Comparison of ENCODE assay signal across 8 mouse cellular contexts in genomic region chr3:152474582-152475277, GRCm38 (mm10).
DNase-seq lines count a peak whose midpoint lies in the region; ATAC-seq and TF ChIP-seq lines count a peak whose summit lies in the region.

No protein-coding gene starts in this region.

- DNase-seq in forebrain, embryonic 11.5 days (ENCODE audit: low spot score), result peak; percentile 79
- no peak for DNase-seq in testis, postnatal 14 days (ENCODE audit: low spot score)
- peak; percentile 14 for DNase-seq in cerebellum, adult 8-10 months
- peak; percentile 62 to 80 for DNase-seq in heart, postnatal 10 days
- DNase-seq in liver, embryonic 13.5 days, result peak; percentile 39
- DNase-seq in retina, postnatal 1 day, result peak; percentile 83

- no peak overlapping the region for H3K4me2 ChIP-seq in forebrain, embryonic 11.5 days (ENCODE audit: low read depth, low read length, severe bottlenecking)
- H3K4me2 ChIP-seq in forebrain, embryonic 15.5 days (replicated peaks), result no peak overlapping the region
- no peak overlapping the region for H3K4me2 ChIP-seq in liver, embryonic 13.5 days

- no peak overlapping the region for H3K27ac ChIP-seq in forebrain, embryonic 11.5 days (ENCODE audit: low read depth, low read length)
- no peak overlapping the region for H3K27ac ChIP-seq in forebrain, embryonic 15.5 days (replicated peaks)
- no peak overlapping the region for H3K27ac ChIP-seq in testis, adult 2 months (ENCODE audit: control insufficient read depth, insufficient read depth, low read depth, low read length)
- no peak overlapping the region for H3K27ac ChIP-seq in liver, embryonic 13.5 days

- H3K9me3 ChIP-seq in forebrain, embryonic 11.5 days (ENCODE audit: control insufficient read depth, low read length), result no peaks in the 10 kb centered on the region
- no peaks in the 10 kb centered on the region for H3K9me3 ChIP-seq in forebrain, embryonic 15.5 days
- no peaks in the 10 kb centered on the region for H3K9me3 ChIP-seq in liver, embryonic 13.5 days (replicated peaks)

- no peaks in the 10 kb centered on the region for H3K27me3 ChIP-seq in forebrain, embryonic 11.5 days (ENCODE audit: control insufficient read depth, insufficient read depth, low read length)
- H3K27me3 ChIP-seq in forebrain, embryonic 15.5 days, result no peaks in the 10 kb centered on the region
- no peaks in the 10 kb centered on the region for H3K27me3 ChIP-seq in testis, adult 2 months (ENCODE audit: control insufficient read depth, insufficient read depth, low read length)
- H3K27me3 ChIP-seq in liver, embryonic 13.5 days, result no peaks in the 10 kb centered on the region

- WGBS in forebrain, embryonic 11.5 days, result 64% methylated on average over 15 of the region's 15 CpGs
- 62% methylated on average over 15 of the region's 15 CpGs for WGBS in forebrain, embryonic 15.5 days
- 57% methylated on average over 15 of the region's 15 CpGs for WGBS in liver, embryonic 13.5 days (ENCODE audit: insufficient replicate concordance)

- no peaks in the 10 kb centered on the region for H3K36me3 ChIP-seq in forebrain, embryonic 11.5 days (ENCODE audit: control insufficient read depth, insufficient read depth, low read length)
- H3K36me3 ChIP-seq in forebrain, embryonic 15.5 days, result no peaks in the 10 kb centered on the region
- no peaks in the 10 kb centered on the region for H3K36me3 ChIP-seq in testis, adult 2 months (ENCODE audit: control insufficient read depth, insufficient read depth, low read length)
- no peaks in the 10 kb centered on the region for H3K36me3 ChIP-seq in liver, embryonic 13.5 days

- H3K9ac ChIP-seq in forebrain, embryonic 11.5 days (ENCODE audit: low read length), result no peak overlapping the region
- no peak overlapping the region for H3K9ac ChIP-seq in forebrain, embryonic 15.5 days (replicated peaks)
- H3K9ac ChIP-seq in liver, embryonic 13.5 days, result no peak overlapping the region

- ATAC-seq in forebrain, embryonic 11.5 days (replicated peaks; ENCODE audit: low FRiP score), result no peak
- ATAC-seq in forebrain, embryonic 15.5 days (replicated peaks), result no peak
- no peak for ATAC-seq in liver, embryonic 13.5 days (ENCODE audit: low read depth)

- peaks cover 9% of the 10 kb centered on the region; the same call in 1 of the 2 replicates for H3K4me1 ChIP-seq in forebrain, embryonic 11.5 days (replicated peaks; ENCODE audit: control insufficient read depth, insufficient read depth, low read length)
- H3K4me1 ChIP-seq in forebrain, embryonic 15.5 days, result peaks cover 15% of the 10 kb centered on the region; the same call in 1 of the 2 replicates
- peaks cover 2% of the 10 kb centered on the region; the same call in 1 of the 2 replicates for H3K4me1 ChIP-seq in testis, adult 2 months (ENCODE audit: control insufficient read depth, insufficient read depth, low read length)
- peaks cover 25% of the 10 kb centered on the region for H3K4me1 ChIP-seq in liver, embryonic 13.5 days (replicated peaks)

- no peak overlapping the region for H3K4me3 ChIP-seq in forebrain, embryonic 11.5 days (ENCODE audit: low read depth, low read length)
- no peak overlapping the region for H3K4me3 ChIP-seq in forebrain, embryonic 15.5 days
- H3K4me3 ChIP-seq in testis, adult 2 months (ENCODE audit: control insufficient read depth, low read depth, low read length), result no peak overlapping the region
- no peak overlapping the region for H3K4me3 ChIP-seq in liver, embryonic 13.5 days (replicated peaks)

- intact Hi-C loops in heart, postnatal 10 days (cut with DNase I), result loop anchor here (1.0 kb wide), 1 partner anchor 276 kb away; no protein-coding TSS in a partner anchor

- no peak for TF ChIP-seq POLR2A in testis, adult 2 months (IDR thresholded peaks at IDR 0.05; ENCODE audit: control insufficient read depth, low read depth, low read length)

- TF ChIP-seq CTCF in testis, adult 2 months (IDR thresholded peaks at IDR 0.05; ENCODE audit: control insufficient read depth, insufficient read depth, insufficient replicate concordance, low read depth, low read length), result peak; percentile 56
